Mouse (Mus musculus) hindbrain, embryonic 16.5 days (tissue): ENCODE results near the gene Fhod1. TPM values are rescaled to one million over a fixed set of nuclear protein-coding genes. Genes with fewer than 3 reads are reported as not detected.
A peak's percentile ranks its signal among the peaks of the same experiment; 100 is the strongest.

Experiments
- ATAC-seq: fragments of 200-750 bp; cut with Nextera tagmentation; 2 replicates; pipeline ENCODE4 v1.8.0; 2017; ENCODE audit warnings: moderate TSS enrichment, moderate library complexity
- H3K27ac ChIP-seq: fragments of 300-500 bp; sonication (generic); 2 replicates; pipeline ENCODE4 v1.5.1; 2014; ENCODE audit warnings: low read depth, mild to moderate bottlenecking, control low read depth, low read length, moderate library complexity
- H3K27me3 ChIP-seq: fragments of 300-500 bp; sonication (generic); replicated peaks from 2 replicates; pipeline ENCODE4 v1.6.1; 2014; ENCODE audit warnings: low read length; ENCODE audit not compliant: control insufficient read depth, insufficient read depth
- H3K36me3 ChIP-seq: fragments of 300-500 bp; sonication (generic); 2 replicates; pipeline ENCODE4 v1.6.1; 2014; ENCODE audit warnings: mild to moderate bottlenecking, low read length, moderate library complexity, mixed read lengths; ENCODE audit not compliant: control insufficient read depth, insufficient read depth
- H3K4me1 ChIP-seq: fragments of 300-500 bp; sonication (generic); 2 replicates; pipeline ENCODE4 v1.6.1; 2014; ENCODE audit warnings: low read depth, low read length; ENCODE audit not compliant: control insufficient read depth, insufficient read depth
- H3K4me2 ChIP-seq: fragments of 300-500 bp; sonication (generic); 2 replicates; pipeline ENCODE4 v1.6.1; 2014; ENCODE audit warnings: mild to moderate bottlenecking, low read length, control low read depth, moderate library complexity
- H3K4me3 ChIP-seq: fragments of 300-500 bp; sonication (generic); 2 replicates; pipeline ENCODE4 v1.5.1; 2014; ENCODE audit warnings: mild to moderate bottlenecking, low read length, control low read depth, moderate library complexity
- H3K9ac ChIP-seq: fragments of 300-500 bp; sonication (generic); 2 replicates; pipeline ENCODE4 v1.6.1; 2014; ENCODE audit warnings: low read depth, mild to moderate bottlenecking, control low read depth, low read length, moderate library complexity
- H3K9me3 ChIP-seq: fragments of 300-500 bp; sonication (generic); 2 replicates; pipeline ENCODE4 v1.6.1; 2014; ENCODE audit warnings: mild to moderate bottlenecking, low read length, moderate library complexity; ENCODE audit not compliant: control insufficient read depth
- WGBS: fragments of 180-500 bp; shearing (Covaris S2); extraction: QIAGEN DNeasy Blood & Tissue Kit; methylation state at CpG from one replicate; pipeline ENCODE4 v1.1.7; 2014; 5-methylcytosine and 5-hydroxymethylcytosine counted together
- microRNA counts: library from miRNA; unstranded; fragments of <30 nt; microRNA quantifications from one replicate; lab custom pipeline; 2016
- microRNA-seq: library from miRNA; unstranded; fragments of <30 nt; microRNA quantifications from one replicate; pipeline ENCODE4, GENCODE M21; 2017
- polyA plus RNA-seq: library from polyadenylated mRNA; unstranded; fragments of >200 nt; fragmentation: Nextera tagmentation; extraction: Ambion mirVana; gene quantifications from 2 replicates; pipeline ENCODE4 v1.2.1, GENCODE M21; 2015

Gene Fhod1
- polyA plus RNA-seq, 1 experiment from 2014 or later: 0.93 TPM

- H3K36me3 ChIP-seq: peaks cover 14% of the 10 kb centered on the region; the same call in 1 of the 2 replicates
- H3K4me1 ChIP-seq: peaks cover 37% of the 10 kb centered on the region
These were observed 60.8 kb downstream of the Fhod1 start for GRCm38 (mm10) chr8:105286907-105287306.

GRCm38 (mm10) chr8:105285514-105285913 is 62.2 kb downstream of the Fhod1 start:
- H3K27me3 ChIP-seq: no peaks in the 10 kb centered on the region
- H3K4me1 ChIP-seq: peaks cover 31% of the 10 kb centered on the region
- 46% methylated on average over 12 of the region's 12 CpGs for WGBS
- no peak overlapping the region for H3K4me2 ChIP-seq
- H3K9ac ChIP-seq: no peak overlapping the region
- no peak overlapping the region for H3K4me3 ChIP-seq
- no peak overlapping the region for H3K27ac ChIP-seq
- no peak for ATAC-seq
- H3K9me3 ChIP-seq: no peaks in the 10 kb centered on the region
- peaks cover 17% of the 10 kb centered on the region for H3K36me3 ChIP-seq

More at GRCm38 (mm10) chr8:105286907-105287306, 60.8 kb downstream of the Fhod1 start:
- Histone ChIP-seq H3K27ac (no peak overlapping the region), H3K27me3 (no peaks in the 10 kb centered on the region), H3K9ac (no peak overlapping the region; the same call in 1 of the 2 replicates), H3K4me2 (peak overlapping the region; percentile 74), H3K9me3 (no peaks in the 10 kb centered on the region), H3K4me3 (no peak overlapping the region)
- ATAC-seq: no peak
- WGBS: 78% methylated on average over 4 of the region's 4 CpGs

- H3K4me1 ChIP-seq: peaks cover 28% of the 10 kb centered on the region
- H3K27me3 ChIP-seq: peaks cover 7% of the 10 kb centered on the region
- H3K9me3 ChIP-seq: no peaks in the 10 kb centered on the region
- no peak for ATAC-seq
- H3K27ac ChIP-seq: no peak overlapping the region
- H3K9ac ChIP-seq: no peak overlapping the region
- H3K36me3 ChIP-seq: peaks cover 21% of the 10 kb centered on the region
- H3K4me2 ChIP-seq: no peak overlapping the region
- no peak overlapping the region for H3K4me3 ChIP-seq
- WGBS: 31% methylated on average over 23 of the region's 23 CpGs
These were observed 64.7 kb downstream of the Fhod1 start for GRCm38 (mm10) chr8:105283074-105283473.

GRCm38 (mm10) chr8:105282239-105282638 is 65.5 kb downstream of the Fhod1 start:
- H3K36me3 ChIP-seq: peaks cover 21% of the 10 kb centered on the region
- no peak overlapping the region for H3K4me3 ChIP-seq
- no peak overlapping the region for H3K9ac ChIP-seq
- H3K4me2 ChIP-seq: no peak overlapping the region
- H3K9me3 ChIP-seq: no peaks in the 10 kb centered on the region
- H3K4me1 ChIP-seq: peaks cover 25% of the 10 kb centered on the region
- WGBS: 94% methylated on average over 4 of the region's 4 CpGs
- H3K27ac ChIP-seq: no peak overlapping the region
- ATAC-seq: no peak
- H3K27me3 ChIP-seq: peaks cover 8% of the 10 kb centered on the region

- Histone ChIP-seq H3K36me3 (peaks cover 21% of the 10 kb centered on the region), H3K9ac (no peak overlapping the region), H3K4me2 (no peak overlapping the region), H3K27ac (no peak overlapping the region), H3K4me3 (no peak overlapping the region), H3K27me3 (peaks cover 12% of the 10 kb centered on the region), H3K4me1 (peaks cover 23% of the 10 kb centered on the region), H3K9me3 (no peaks in the 10 kb centered on the region)
- WGBS: 92% methylated on average over 12 of the region's 12 CpGs
- ATAC-seq: no peak
These were observed 65.9 kb downstream of the Fhod1 start for GRCm38 (mm10) chr8:105281821-105282220.

GRCm38 (mm10) chr8:105280567-105280966 is 67.2 kb downstream of the Fhod1 start:
- Histone ChIP-seq H3K9me3 (no peaks in the 10 kb centered on the region), H3K4me2 (no peak overlapping the region), H3K27ac (no peak overlapping the region), H3K4me3 (no peak overlapping the region), H3K4me1 (peaks cover 22% of the 10 kb centered on the region), H3K27me3 (peaks cover 14% of the 10 kb centered on the region), H3K9ac (no peak overlapping the region), H3K36me3 (peaks cover 21% of the 10 kb centered on the region)
- WGBS: 79% methylated on average over 3 of the region's 3 CpGs
- ATAC-seq: no peak

MicroRNAs encoded within 50 kb of the gene (microRNA counts, 519-probe panel; counts per million panel counts)
- microRNA mmu-miR-328 (lab: Ali Mortazavi, UCI): 2,065 counts per million, percentile 33 among the panel's probes with 10 or more counts

Small RNA genes lying within 50 kb of the gene (microRNA-seq; reads per million reads assigned to microRNA genes)
- gene Gm27320 (not detected), gene Mir328 (388 reads per million, percentile 67 among the genes with 10 or more reads in this experiment)

Other genes with a start within 250 kb of the Fhod1 start
- gene Ces4a, start 216.2 kb downstream of the Fhod1 start, polyA plus RNA-seq: not detected in 2 replicates
- 28.6 and 29.0 TPM in 2 replicates for gene Cbfb, start 177.3 kb downstream of the Fhod1 start, polyA plus RNA-seq
- gene D230025D16Rik, start 122.8 kb downstream of the Fhod1 start, polyA plus RNA-seq: 27.9 and 31.7 TPM in 2 replicates
- 12.3 and 12.4 TPM in 2 replicates for gene B3gnt9, start 92.8 kb downstream of the Fhod1 start, polyA plus RNA-seq
- gene Tradd, start 83.3 kb downstream of the Fhod1 start, polyA plus RNA-seq: 20.7 and 21.5 TPM in 2 replicates
- 2.1 and 2.4 TPM in 2 replicates for gene Fbxl8, start 83.3 kb downstream of the Fhod1 start, polyA plus RNA-seq
- 0.80 and 1.2 TPM in 2 replicates for gene Hsf4, start 78.2 kb downstream of the Fhod1 start, polyA plus RNA-seq
- 6.2 TPM in 2 replicates for gene Nol3, start 71.8 kb downstream of the Fhod1 start, polyA plus RNA-seq
- gene 4931428F04Rik, start 58.1 kb downstream of the Fhod1 start, polyA plus RNA-seq: 126 and 153 TPM in 2 replicates
- 9.4 and 12.3 TPM in 2 replicates for gene Exoc3l, start 51.9 kb downstream of the Fhod1 start, polyA plus RNA-seq
- 37.3 and 46.7 TPM in 2 replicates for gene E2f4, start 50.3 kb downstream of the Fhod1 start, polyA plus RNA-seq
- gene Elmo3, start 42.4 kb downstream of the Fhod1 start, polyA plus RNA-seq: 1.5 and 1.6 TPM in 2 replicates
- gene Lrrc29, start 21.7 kb downstream of the Fhod1 start, polyA plus RNA-seq: 0.90 and 0.94 TPM in 2 replicates
- 144 and 150 TPM in 2 replicates for gene Tmem208, start 21.6 kb downstream of the Fhod1 start, polyA plus RNA-seq
- gene Slc9a5, start 890 bp upstream of the Fhod1 start, polyA plus RNA-seq: 12.3 and 14.5 TPM in 2 replicates
- gene Plekhg4, start 25.3 kb upstream of the Fhod1 start, polyA plus RNA-seq: 1.8 and 2.1 TPM in 2 replicates
- 0.27 TPM in 1 of 2 replicates, not detected in the other for gene Kctd19, start 65.5 kb upstream of the Fhod1 start, polyA plus RNA-seq
- gene Lrrc36, start 65.6 kb upstream of the Fhod1 start, polyA plus RNA-seq: 0.44 and 0.60 TPM in 2 replicates
- gene Tppp3, start 123.6 kb upstream of the Fhod1 start, polyA plus RNA-seq: 246 and 256 TPM in 2 replicates
- gene Zdhhc1, start 148.9 kb upstream of the Fhod1 start, polyA plus RNA-seq: 39.0 and 40.2 TPM in 2 replicates
- 6.9 and 8.8 TPM in 2 replicates for gene Hsd11b2, start 170.8 kb upstream of the Fhod1 start, polyA plus RNA-seq
- 250 and 273 TPM in 2 replicates for gene Atp6v0d1, start 218.1 kb upstream of the Fhod1 start, polyA plus RNA-seq